Mouse (Mus musculus) embryonic fibroblast, embryonic 13.5 days (primary cell): ENCODE results near the gene Amer2.

Experiments
- CTCF ChIP-seq: IDR thresholded peaks from 2 replicates; pipeline ENCODE4 v1.5.1; 2011; ENCODE audit warnings: mild to moderate bottlenecking, control low read depth, low read length, moderate library complexity, borderline replicate concordance; ENCODE audit not compliant: insufficient read depth
- POLR2A ChIP-seq: IDR thresholded peaks from 2 replicates; pipeline ENCODE4 v1.6.1; 2011; ENCODE audit warnings: low read depth, mild to moderate bottlenecking, control low read depth, low read length, moderate library complexity

DNA sequence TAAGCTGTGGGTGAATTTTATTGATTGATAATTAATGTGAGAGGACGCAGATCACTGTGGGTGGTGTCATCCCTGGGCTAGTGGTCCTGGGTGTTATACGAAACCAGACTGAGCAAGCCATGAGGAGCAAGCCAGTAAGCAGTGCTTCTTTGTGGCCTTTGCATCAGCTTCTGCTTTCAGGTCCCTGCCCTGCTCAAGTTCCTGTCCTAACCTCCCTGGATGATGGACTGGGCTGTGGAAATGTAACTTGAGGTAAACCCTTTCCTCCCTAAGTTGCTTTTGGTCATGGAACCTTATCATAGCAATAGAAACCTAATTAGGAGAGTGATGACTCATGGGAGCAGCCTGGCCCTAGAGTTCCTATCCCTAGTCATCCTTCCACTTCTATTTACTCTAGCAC lies 59.1 kb downstream of the Amer2 start:
- TF ChIP-seq POLR2A = no peak
- TF ChIP-seq CTCF = no peak
